Mouse (Mus musculus) testis, adult 2 months (tissue): ENCODE measurements at regions not wholly inside any gene's neighbourhood (a gene's known extent, or its start where the extent isn't known, plus 50 kb on each side); places are given as distances from the start of the nearest gene placed in this dataset.

Experiments used
- H3K27ac ChIP-seq: fragments of 200-500 bp; 2 replicates; pipeline ENCODE4 v1.5.1; 2012; ENCODE audit warnings: low read depth, low read length; ENCODE audit not compliant: control insufficient read depth, insufficient read depth
- H3K27me3 ChIP-seq: fragments of 200-500 bp; 2 replicates; pipeline ENCODE4 v1.6.1; 2012; ENCODE audit warnings: mild to moderate bottlenecking, low read length, moderate library complexity; ENCODE audit not compliant: control insufficient read depth, insufficient read depth
- H3K36me3 ChIP-seq: fragments of 200-500 bp; 2 replicates; pipeline ENCODE4 v1.6.1; 2012; ENCODE audit warnings: mild to moderate bottlenecking, low read length; ENCODE audit not compliant: control insufficient read depth, insufficient read depth
- H3K4me1 ChIP-seq: fragments of 200-500 bp; 2 replicates; pipeline ENCODE4 v1.6.1; 2012; ENCODE audit warnings: low read length; ENCODE audit not compliant: control insufficient read depth, insufficient read depth
- H3K4me3 ChIP-seq: fragments of 200-500 bp; 2 replicates; pipeline ENCODE4 v1.5.1; 2012; ENCODE audit warnings: low read depth, mild to moderate bottlenecking, low read length, moderate library complexity, mixed read lengths; ENCODE audit not compliant: control insufficient read depth
- CTCF ChIP-seq: fragments of 200-500 bp; IDR thresholded peaks from 2 replicates; pipeline ENCODE4 v1.5.1; 2012; ENCODE audit warnings: low read depth, mild to moderate bottlenecking, inconsistent platforms, low read length, moderate library complexity; ENCODE audit not compliant: control insufficient read depth, insufficient read depth, insufficient replicate concordance
- POLR2A ChIP-seq: fragments of 200-500 bp; IDR thresholded peaks from 2 replicates; pipeline ENCODE4 v1.6.1; 2012; ENCODE audit warnings: low read depth, mild to moderate bottlenecking, inconsistent platforms, low read length, moderate library complexity; ENCODE audit not compliant: control insufficient read depth

DNA sequence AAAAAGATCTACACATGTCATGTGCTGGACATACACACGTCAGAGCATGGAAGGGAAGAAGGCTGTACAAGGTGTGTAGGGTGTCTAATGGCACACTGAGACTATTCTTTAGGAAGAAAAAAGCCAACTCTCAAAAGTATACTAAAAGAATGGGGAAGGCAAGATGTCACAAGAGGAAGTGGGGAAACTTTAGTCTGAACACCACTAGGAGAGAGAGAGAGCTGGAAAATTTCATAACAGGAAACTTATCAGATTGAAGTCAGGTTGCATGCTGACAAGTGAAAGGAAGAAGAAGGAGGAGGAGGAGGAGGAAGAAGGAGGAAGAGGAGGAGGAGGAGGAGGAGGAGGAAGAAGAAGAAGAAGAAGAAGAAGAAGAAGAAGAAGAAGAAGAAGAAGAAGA, 52.3 kb upstream of the Ldah start:
- Histone ChIP-seq H3K27ac (no peak overlapping the region), H3K4me1 (no peaks in the 10 kb centered on the region), H3K27me3 (no peaks in the 10 kb centered on the region), H3K4me3 (no peak overlapping the region), H3K36me3 (no peaks in the 10 kb centered on the region)
- no peak for TF ChIP-seq CTCF
- TF ChIP-seq POLR2A, result no peak
